Mouse (Mus musculus) frontal cortex, postnatal 14 days (tissue): ENCODE measurements around the gene Ppp1cc.
A peak's percentile ranks its signal among the peaks of the same experiment; 100 is the strongest.
"Not testable (repeated sequence)": the region's sequence is repeated elsewhere in the genome, so short reads cannot be mapped to it uniquely, and the experiment has no call there.

Experiments
- DNase-seq, 2 experiments: peaks; one replicate each; pipeline ENCODE4 v3.0.0; 2022; ENCODE audit warnings: low spot score in 2 of 2

The Ppp1cc gene

DNA sequence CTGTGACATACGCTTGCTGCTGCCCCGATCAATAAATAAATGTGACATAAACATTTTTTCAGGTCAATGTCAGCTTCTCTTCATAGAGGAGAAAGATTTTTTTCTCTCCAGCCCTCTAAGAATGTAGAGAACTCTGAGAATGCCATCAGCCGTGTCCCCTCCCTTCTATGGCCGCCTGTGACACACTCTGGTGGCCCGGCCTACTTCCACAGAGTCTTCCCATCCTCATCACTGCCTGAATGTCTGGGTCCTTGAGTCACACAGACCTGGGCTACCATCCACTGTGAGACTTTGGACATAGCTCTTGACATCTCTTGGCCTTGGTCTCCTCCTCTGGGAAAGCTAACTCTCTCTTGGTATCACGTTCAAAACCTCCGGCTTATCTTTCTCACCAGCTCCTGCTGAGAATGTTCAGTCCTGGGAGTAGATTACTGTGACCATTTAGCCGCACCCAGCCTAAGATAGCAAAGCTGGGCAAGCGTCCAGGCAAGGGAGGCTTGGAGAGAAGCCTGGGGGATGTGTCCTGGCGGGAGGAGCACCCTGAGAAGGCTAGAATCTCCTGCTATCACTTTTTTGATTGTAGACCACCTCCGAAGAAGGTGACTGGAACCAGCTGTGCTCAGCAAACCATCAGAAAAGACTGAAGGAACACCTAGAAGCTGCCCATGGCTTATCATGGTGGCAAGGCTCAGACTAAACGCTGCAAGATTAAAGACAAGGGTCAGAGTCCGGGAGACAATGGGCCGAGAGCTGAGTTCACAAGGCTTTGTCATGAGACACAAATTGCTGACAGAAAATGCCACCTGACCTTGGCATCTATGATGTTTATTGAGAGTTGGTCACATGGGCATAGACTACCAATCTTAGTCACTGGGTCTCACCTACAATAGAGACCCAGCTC lies 21.3 kb upstream of the Ppp1cc start:
- DNase-seq: no peak

DNA sequence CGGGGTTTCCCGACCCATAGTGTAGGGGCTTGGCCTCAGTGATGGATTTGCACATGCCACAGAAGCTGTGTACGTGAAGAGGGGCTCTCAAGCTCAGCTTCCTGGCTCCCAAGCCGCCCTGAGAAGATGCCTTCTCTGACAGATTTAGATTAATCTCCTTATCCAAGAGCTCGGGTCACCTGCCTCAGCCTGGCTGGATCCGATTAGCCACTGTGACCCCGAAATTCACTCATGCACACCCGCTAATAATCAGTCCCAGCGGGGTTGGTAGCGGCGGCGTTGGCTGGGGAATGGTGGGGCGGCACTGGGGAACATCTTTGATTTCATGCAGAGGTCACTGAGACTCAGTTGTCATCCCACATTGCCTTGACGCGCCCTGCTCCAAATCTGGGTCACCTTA lies 19.2 kb upstream of the Ppp1cc start:
- DNase-seq: no peak

DNA sequence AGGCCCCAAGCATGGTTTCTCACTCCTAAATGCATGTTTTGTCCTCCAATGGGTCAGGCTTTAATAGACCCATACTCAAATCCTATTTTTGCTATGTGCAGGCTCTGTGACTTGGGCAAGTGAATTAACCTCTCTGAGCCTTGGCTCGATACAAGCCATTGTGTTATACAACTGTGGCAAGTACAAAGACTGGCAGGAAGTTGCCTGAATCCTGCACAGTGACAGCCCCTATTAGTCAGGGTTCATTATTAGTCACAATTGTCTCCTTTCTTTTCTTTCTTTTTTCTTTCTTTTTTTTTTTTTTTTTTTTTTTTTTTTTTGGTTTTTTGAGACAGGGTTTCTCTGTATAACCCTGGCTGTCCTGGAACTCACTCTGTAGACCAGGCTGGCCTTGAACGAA lies 18.3 kb upstream of the Ppp1cc start:
- not testable (repeated sequence) for DNase-seq

DNA sequence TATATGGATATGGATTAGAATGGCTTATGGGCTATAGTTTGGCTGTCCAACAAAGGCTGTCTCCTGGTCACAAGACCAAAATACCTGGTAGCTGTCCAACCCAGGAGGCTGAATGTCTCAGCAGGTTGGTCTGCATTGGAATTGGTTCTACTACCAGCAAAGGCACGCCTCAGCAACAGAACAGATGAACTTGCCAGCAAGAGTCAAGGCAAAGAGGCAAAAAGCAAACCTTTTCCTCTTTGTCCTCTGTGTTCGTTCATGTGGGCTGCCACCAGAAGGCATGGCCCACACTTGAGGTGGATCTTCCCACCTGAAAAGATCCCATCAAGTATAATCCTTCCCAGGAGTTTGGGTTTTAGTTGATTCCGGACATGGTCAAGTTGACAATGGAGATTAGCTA lies 17.4 kb upstream of the Ppp1cc start, which contains the start of gene Ccdc63:
Gene Ccdc63 (minus strand): TSS at position 101 of the 400 bp plus-strand sequence.
- no peak for DNase-seq

DNA sequence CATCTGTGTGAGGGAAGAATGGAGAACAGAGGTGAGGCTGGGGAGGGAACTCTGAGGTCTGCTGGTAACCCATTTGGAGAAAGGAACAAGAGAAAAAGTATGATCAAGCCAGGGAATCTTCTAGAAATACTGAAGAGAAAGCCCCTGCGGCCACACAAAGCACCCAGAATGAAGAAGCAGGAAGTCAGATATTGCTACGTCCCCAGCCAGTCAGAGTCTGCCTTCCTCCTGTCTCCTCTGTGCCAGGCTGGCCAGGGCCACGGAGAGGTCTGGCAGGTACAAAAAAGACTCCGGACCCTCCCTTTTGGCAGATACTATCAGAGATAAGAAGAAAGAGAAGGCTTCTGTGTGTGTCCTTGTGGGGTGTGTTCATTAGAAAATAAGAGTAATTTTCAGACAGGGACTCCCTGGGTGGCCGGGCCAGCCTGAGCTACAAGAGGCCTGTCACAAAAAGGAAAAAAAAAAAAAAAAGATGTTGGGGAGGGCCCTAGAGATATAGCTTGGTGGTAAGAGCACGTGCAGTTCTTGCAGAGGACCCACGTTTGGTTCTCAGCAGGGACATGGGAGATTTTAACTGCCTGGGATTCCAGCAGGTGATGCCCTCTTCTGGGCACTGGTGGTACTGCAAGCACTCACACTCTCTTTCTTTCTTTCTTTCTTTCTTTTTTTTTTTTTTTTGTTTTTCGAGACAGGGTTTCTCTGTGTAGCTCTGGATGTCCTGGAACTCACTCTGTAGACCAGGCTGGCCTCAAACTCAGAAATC lies 15.7 kb upstream of the Ppp1cc start:
- DNase-seq: no peak

DNA sequence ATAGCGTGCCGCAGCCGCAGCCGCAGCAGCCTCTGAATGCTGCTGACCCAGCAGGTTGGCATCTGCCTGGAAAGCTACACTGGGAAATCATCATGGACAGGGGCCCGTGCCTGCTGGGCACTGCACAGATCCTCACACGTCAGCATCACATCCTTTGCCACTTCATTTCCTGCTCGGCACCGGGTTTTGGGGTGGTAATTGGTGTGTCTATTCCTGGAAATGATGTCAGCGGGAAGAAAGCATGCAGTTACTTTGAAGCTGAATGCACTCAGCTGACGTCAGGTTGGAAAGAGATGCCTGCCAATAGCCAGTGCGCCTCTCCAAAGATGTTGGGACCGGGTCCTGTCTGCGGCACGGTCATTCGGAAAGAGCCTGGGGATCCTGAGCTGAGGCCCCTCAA lies 14.5 kb upstream of the Ppp1cc start:
- DNase-seq: peak in 1 of 2 experiments; percentile 46

DNA sequence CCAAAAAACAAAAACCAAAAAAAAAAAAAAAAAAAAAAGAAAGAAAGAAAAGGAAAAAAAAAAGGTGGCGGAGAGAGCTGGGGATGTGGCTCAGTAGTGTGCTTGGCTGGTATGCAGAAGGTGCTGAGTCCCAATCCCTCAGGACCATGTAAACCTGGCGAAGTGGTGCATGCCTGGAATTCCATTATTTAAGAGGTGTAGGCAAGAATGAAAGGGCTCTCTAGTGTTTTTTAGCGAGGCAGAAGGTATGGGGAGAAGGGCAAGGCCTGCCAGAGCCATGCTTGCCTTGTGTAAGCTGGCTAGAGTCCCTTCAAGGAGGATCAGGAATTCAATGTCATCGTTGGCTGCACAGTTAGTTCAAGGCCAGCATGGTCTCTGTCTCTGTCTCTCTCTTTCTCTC lies 13.3 kb upstream of the Ppp1cc start:
- DNase-seq: no peak

DNA sequence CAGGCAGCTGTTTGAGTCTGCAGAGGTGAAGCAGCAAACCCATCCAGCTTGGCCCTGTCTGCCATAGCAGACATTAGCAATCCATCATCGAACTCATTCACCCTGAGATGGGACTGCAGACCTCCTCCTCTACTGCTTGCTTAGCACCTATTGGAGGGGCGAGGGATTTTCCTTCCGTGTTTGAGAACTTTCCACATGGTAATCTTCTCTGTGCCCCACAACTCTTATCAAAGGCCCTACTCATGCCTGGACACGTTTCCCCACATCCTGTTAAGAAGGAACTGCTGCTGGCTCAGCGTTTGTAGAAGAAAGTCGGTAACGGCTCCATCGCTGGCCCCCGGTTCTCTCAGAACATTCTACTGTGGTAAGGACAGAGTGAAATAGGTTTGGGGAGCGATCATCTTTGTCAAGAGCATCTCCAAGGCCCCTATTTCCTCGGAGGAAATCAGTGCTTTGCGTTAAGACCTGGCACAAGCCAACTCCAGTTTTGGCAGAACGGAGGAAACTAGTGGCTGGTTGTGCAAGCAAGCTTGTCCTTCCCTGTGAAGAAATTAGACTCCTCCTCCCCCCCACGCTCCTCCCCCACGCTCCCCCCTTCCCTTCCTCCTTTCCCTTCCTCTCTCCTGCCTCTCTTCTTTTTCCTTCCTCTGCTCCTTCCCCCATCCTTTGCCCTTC lies 12.6 kb upstream of the Ppp1cc start:
- no peak for DNase-seq

DNA sequence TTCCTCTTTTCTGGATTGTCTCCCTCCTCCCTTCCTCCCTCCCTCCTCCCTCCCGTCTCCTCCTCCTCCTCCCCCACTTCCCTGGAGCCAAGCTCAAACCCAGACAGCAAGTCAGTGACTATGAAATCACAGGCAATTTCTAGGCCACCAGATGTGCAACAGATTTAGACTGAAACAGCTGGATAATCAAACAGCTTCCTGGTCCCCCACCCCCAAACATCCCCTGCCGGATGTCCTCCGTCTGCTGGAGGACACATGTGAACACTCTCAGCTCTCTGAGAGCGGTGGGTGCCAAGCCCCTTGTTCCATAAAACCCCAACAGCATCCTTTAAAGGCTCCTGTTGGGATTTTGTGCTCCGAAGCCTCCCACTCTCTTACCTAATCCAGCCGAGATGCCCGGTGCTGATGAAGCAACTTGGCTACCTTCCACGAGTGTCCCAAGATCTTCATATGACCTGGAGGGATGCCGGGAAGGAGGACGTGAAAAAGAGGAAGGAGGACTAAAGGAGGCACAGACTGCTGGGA lies 12.0 kb upstream of the Ppp1cc start:
- DNase-seq: peak in 1 of 2 experiments; percentile 28

DNA sequence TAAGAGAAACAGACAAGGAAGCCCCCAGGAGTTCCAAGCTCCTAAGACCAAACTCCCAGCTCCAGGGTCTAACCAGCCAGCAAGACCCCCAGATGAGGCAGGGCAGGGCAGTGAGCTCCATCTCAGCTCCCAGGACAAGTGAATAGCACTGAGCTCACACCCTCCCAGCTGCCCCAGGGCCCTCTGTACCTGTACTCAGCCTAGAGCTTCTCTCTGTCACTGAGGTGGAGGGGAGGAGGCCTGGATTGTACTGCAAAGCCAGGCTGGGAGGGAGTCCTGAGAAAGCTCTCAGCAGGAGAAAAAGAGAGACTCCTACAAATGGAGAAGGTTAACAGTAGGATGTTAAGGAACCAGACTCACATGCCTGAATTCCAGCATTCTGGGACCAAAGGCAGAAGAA lies 11.5 kb upstream of the Ppp1cc start:
- no peak for DNase-seq

DNA sequence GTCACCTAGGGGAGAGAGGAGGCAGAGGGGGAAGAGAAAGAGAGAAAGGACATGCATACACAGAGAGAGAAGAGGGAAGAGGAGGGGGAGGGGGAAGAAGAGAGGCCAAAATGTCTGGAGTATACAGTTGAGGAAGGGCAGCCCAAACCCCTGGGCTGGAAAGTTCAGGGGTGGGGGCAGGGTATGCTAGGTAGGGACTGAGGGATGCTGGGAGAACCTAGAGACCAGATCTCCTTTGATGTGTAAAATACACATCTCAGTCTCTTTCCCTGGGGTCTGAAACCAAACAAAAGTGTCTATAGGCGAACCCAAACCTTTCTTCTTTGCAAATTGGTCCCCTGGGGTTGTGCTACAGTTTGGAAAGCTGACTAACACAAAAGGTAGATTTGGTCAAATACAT lies 10.0 kb upstream of the Ppp1cc start:
- no peak for DNase-seq

DNA sequence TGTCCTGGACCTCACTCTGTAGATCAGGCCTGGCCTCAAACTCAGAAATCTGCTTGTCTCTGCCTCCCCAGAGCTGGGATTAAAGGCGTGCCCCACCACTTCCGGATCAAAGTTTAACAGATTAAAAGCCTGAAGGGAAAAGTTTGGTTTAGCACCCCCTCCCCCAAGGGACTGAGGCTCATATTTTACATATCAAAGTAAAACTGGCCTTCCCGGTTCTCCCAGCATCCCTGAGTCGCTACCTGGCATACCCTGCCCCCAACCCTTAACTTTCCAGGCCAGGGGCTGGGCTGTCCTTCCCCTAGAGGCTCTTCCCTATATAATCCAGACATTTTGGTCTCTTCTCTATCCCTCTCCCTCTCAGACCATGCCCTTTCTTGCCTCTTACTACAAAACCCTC lies 8.8 kb upstream of the Ppp1cc start:
- no peak for DNase-seq

DNA sequence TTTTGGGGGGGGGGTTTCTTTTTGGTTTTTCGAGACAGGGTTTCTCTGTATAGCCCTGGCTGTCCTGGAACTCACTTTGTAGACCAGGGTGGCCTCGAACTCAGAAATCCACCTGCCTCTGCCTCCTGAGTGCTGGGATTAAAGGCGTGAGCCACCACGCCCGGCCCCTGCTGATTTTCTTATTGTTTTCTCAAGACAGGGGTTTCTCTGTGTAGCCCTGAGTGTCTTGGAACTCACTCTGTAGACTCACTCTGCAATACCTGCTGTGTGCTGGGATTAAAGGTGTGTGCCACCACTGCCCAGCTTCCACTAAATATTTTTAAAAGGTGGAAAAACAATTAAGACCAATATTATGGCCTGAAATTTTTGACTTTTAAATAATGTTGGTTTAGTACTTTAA lies 5.6 kb upstream of the Ppp1cc start:
- DNase-seq: not testable (repeated sequence)

DNA sequence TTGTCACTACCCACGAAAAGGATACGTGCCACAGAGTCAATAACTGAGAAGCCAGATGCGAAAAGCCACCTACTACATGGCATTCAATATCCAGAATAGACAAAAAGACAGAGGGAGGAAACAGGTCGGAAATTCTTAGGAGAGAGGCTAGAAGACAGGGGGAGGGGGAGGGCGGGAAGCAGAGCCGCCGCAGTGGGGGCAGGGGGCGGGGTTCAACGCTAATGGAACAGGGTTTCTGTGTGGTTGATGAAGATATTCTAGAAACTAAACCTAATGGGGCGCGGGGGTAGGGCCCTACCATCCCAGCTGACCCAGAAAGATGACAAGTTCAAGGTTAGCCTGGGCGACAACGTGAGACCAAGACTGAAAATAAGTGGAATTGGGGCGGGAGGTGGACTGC lies 4.1 kb upstream of the Ppp1cc start:
- DNase-seq: no peak

DNA sequence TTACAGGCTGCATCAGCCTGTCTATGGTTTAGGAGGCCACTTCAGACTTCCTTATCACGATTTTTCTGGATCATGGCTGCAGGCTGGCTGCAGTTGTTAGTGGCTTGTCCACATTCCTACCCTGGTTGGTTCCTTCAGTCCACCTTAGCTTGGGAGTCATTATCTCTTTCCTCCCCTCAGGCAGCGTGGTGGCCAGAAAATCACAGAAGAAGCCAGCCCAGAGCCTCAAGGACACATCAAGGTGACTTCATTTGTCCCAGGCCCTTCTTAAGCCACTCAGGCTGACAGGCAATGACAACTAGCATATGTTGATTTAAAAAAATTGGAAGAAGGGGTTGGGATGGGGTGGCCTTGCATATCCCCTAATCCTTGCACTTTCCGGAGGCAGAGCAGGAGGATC lies 3.3 kb upstream of the Ppp1cc start:
- no peak for DNase-seq

DNA sequence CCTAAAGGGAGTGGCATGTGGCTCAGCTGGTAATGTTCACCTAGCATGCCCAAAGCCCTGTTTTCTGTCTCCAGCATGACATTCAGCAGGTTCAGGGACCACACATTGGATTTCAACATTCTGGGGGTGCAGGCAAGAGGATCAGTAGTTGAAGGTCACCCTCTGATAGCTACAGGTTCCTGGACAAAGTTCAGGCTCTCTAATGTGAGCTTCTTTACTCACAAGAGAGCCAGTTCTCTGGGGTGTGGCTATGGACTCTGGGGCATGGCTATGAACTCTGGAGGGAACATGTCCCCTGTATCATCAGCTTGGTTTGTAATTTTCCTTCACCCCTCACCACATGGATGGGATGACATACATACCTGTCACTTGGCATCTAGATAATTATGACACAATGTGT lies 2.5 kb upstream of the Ppp1cc start:
- no peak for DNase-seq

DNA sequence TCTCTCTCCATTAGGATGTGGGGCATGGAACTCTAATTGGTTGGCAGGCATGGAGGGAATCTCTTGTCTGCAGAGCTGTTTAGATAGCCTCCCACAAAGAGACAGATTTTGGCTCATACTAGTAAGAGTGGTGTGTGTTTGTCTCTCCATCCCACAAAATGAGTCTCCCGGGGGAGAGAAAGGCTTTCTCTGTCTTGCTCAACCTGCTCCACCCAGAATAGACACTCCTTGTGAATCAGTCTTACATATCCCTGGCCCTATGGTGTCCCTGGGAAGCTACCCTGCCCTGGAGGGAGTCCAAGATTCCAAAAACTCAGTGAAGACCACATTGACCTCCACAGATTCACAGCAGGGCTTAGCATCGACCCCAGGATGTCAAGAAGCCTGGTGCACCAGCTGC lies 1.6 kb upstream of the Ppp1cc start:
- no peak for DNase-seq

DNA sequence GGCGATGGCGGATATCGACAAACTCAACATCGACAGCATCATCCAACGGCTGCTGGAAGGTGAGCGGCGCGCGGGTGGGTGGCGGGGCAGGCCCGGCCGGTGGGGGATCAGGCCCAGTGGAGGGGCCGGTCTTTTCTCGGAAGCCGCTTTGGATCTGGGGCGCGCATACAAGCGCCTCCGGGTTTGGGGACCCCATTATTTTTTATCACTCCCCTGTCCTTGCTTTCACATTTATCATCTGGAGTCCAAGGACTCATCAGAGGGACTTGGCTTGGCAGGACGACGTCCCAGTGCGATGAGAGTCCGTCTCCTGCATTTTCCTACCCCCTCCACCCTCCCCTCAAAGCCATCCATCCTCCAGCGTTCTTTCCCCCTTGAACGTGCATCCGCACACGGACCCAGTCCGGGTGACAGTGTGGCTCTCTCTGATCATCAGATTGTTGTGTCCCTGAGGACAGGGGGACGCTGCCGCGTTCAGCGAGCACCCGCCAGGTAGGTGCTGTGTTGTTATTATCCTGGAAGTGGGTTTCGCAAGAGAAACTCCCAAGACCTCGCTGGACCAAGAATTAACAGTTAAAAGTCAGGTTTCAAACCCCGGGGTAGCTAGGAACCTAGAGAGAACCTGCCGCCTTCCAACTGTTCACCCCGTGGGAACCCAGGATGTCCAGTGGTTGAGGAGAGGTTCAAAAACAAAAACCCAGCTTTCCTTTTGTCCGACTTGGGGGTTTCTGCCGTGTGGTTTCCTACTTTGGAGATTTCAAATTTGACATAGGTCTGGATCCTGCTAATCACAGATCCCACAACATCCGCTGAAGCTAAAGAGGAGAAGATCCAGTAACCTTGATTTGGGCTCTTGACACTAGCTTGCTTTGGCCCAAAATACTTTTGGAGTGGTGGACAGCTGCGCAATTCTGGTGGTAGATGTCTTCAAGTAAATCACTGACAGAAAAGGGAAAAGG lies 758 bp downstream of the Ppp1cc start:
- no peak for DNase-seq

DNA sequence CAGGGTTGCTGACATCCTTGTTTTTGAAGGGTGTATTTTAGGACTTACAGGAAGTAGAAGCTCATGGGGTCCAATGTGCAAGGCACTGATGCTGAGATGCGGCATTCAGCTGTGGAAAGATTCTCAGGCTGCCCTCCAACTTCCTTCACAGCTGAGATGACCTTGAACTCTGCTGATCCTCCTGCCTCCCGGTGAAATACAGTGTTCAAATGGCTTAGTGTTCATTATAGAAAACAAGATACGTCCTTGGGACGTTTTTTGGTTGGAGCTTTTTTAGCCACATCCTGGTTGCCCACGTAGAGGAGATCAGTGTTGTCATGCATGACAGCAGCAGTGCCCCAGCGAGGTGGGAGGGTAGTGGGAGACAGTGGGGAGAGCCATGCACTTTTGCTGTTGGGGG lies 5.1 kb downstream of the Ppp1cc start:
- DNase-seq: no peak

DNA sequence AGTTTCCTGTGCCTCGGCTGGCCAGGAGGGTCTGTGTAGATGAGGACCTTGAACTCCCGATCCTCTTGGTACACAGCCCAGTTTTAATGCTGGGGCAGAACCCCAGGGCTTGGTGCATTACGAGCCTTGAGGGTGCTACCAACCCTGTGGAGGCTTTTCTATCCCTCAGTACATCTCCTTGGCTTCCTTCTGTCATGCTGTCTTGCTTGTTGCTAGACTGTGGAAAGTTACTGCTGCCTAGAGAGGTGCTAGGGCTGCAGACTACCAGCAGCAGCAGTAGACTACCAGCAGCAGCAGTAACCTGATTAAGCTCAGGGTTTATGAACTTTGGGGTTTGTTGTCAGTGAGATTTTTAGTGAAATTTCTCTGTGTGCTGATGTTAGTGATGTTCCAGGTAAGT lies 5.9 kb downstream of the Ppp1cc start:
- DNase-seq: no peak
